Mouse (Mus musculus) cerebellum, postnatal 10 days (tissue): ENCODE measurements around the gene Flywch2.

ENCODE experiments used
- DNase-seq, 2 experiments: peaks; one replicate each; pipeline ENCODE4 v3.0.0; 2021; ENCODE audit warnings: mixed read lengths in 2 of 2

Gene Flywch2

GRCm38 (mm10) chr17:23748026-23748425 lies 37.9 kb downstream of the Flywch2 start:
- DNase-seq, result no peak

GRCm38 (mm10) chr17:23747471-23747870 lies 38.4 kb downstream of the Flywch2 start:
- DNase-seq, result no peak

GRCm38 (mm10) chr17:23746767-23747166 lies 39.1 kb downstream of the Flywch2 start:
- DNase-seq, result no peak

- peak; percentile 40 to 50 for DNase-seq
These were observed 39.6 kb downstream of the Flywch2 start for GRCm38 (mm10) chr17:23746311-23746710.

- DNase-seq, result peak in 1 of 2 experiments; percentile 43
These were observed 40.3 kb downstream of the Flywch2 start, which contains the start of gene Kremen2 for GRCm38 (mm10) chr17:23745301-23746251. TSS of gene Kremen2 (minus strand) at chr17:23745833.

GRCm38 (mm10) chr17:23744651-23745050 lies 41.2 kb downstream of the Flywch2 start:
- DNase-seq, result no peak

GRCm38 (mm10) chr17:23744076-23744475 lies 41.8 kb downstream of the Flywch2 start:
- DNase-seq, result no peak

- no peak for DNase-seq
These were observed 42.9 kb downstream of the Flywch2 start for GRCm38 (mm10) chr17:23742941-23743340.

GRCm38 (mm10) chr17:23742210-23742793 lies 43.6 kb downstream of the Flywch2 start:
- DNase-seq, result peak; percentile 50 to 54

GRCm38 (mm10) chr17:23741359-23742209 lies 44.3 kb downstream of the Flywch2 start:
- no peak for DNase-seq

- DNase-seq, result peak; percentile 48 to 58
These were observed 45.3 kb downstream of the Flywch2 start, which contains the start of gene Paqr4 for GRCm38 (mm10) chr17:23740598-23741021. TSS of gene Paqr4 (minus strand) at chr17:23740867.

GRCm38 (mm10) chr17:23740136-23740584 lies 45.7 kb downstream of the Flywch2 start:
- peak; percentile 93 to 95 for DNase-seq

- DNase-seq, result peak; percentile 58 to 63
These were observed 46.4 kb downstream of the Flywch2 start for GRCm38 (mm10) chr17:23739202-23740135.

GRCm38 (mm10) chr17:23738836-23739201 lies 47.1 kb downstream of the Flywch2 start:
- no peak for DNase-seq

- DNase-seq, result peak in 1 of 2 experiments; percentile 53
These were observed 48.1 kb downstream of the Flywch2 start for GRCm38 (mm10) chr17:23737493-23738445.

- DNase-seq, result peak in 1 of 2 experiments; percentile 33
These were observed 51.5 kb downstream of the Flywch2 start for GRCm38 (mm10) chr17:23734341-23734740.

- no peak for DNase-seq
These were observed 55.4 kb downstream of the Flywch2 start for GRCm38 (mm10) chr17:23730441-23730840.
